Mouse (Mus musculus) small intestine, adult 2 months (tissue): ENCODE measurements around the gene Prrt2.

ENCODE experiments used
- CTCF ChIP-seq: fragments of 200-500 bp; IDR thresholded peaks from 2 replicates; pipeline ENCODE4 v1.5.1; 2012; ENCODE audit warnings: low read depth, mild to moderate bottlenecking, control low read depth, inconsistent platforms, low read length, moderate library complexity, mixed read lengths; ENCODE audit not compliant: insufficient replicate concordance, insufficient read length; ENCODE audit errors: extremely low read depth
- POLR2A ChIP-seq: fragments of 200-500 bp; IDR thresholded peaks from 2 replicates; pipeline ENCODE4 v1.6.1; 2012; ENCODE audit warnings: low read depth, mild to moderate bottlenecking, control low read depth, inconsistent platforms, low read length, moderate library complexity

- TF ChIP-seq POLR2A: no peak
- no peak for TF ChIP-seq CTCF
Observed at GRCm38 (mm10) chr7:127013385-127013784, 7.6 kb downstream of the Prrt2 start.
